Mouse (Mus musculus): ENCODE measurements around the gene Col19a1.

- TF ChIP-seq POLR2A (IDR thresholded peaks at IDR 0.05; ENCODE audit: extremely low read depth, insufficient read depth, low read length), result no peak
- TF ChIP-seq CTCF (IDR thresholded peaks at IDR 0.05; ENCODE audit: low read depth, low read length), result no peak
These were observed 222.5 kb downstream of the Col19a1 start for GRCm38 (mm10) chr1:24364775-24365174.
